Mouse (Mus musculus) G1E (cell line): ENCODE results near the gene Gm36176. TPM values are rescaled to one million over a fixed set of nuclear protein-coding genes. Genes with fewer than 3 reads are reported as not detected.
"Not testable (repeated sequence)": the region's sequence is repeated elsewhere in the genome, so short reads cannot be mapped to it uniquely, and the experiment has no call there.

Source experiments
- ATAC-seq: 2 replicates; pipeline ENCODE4 v1.8.0; 2016; ENCODE audit warnings: mild to moderate bottlenecking; ENCODE audit not compliant: insufficient number of reproducible peaks, poor library complexity, low FRiP score, severe bottlenecking; ENCODE audit errors: extremely low read depth
- DNase-seq: peaks from one replicate; pipeline ENCODE4 v3.0.0; 2012; ENCODE audit warnings: low spot score
- H3K27me3 ChIP-seq: 2 replicates; pipeline ENCODE4 v1.6.1; 2012; ENCODE audit warnings: mild to moderate bottlenecking, low read length, inconsistent platforms; ENCODE audit not compliant: insufficient read depth
- H3K36me3 ChIP-seq: replicated peaks from 2 replicates; pipeline ENCODE3; 2012; ENCODE audit warnings: mild to moderate bottlenecking, inconsistent platforms
- H3K4me1 ChIP-seq: 2 replicates; pipeline ENCODE4 v1.6.1; 2012; ENCODE audit warnings: low read depth, low read length, inconsistent platforms, mixed read lengths; ENCODE audit not compliant: insufficient read depth
- H3K4me3 ChIP-seq: 2 replicates; pipeline ENCODE4 v1.5.1; 2012; ENCODE audit warnings: low read depth, mild to moderate bottlenecking, inconsistent platforms, low read length, moderate library complexity, mixed read lengths
- H3K9me3 ChIP-seq: replicated peaks from 2 replicates; pipeline ENCODE4 v1.6.1; 2012; ENCODE audit warnings: inconsistent platforms
- CTCF ChIP-seq: IDR thresholded peaks from 2 replicates; pipeline ENCODE4 v1.5.1; 2012; ENCODE audit warnings: low read depth, low read length, inconsistent platforms, mixed read lengths
- GATA1 ChIP-seq: IDR thresholded peaks from 2 replicates; pipeline ENCODE4 v1.6.1; 2012; ENCODE audit warnings: borderline replicate concordance, low read length, inconsistent platforms, mixed read lengths
- GATA2 ChIP-seq: IDR thresholded peaks from 2 replicates; pipeline ENCODE4 v1.6.1; 2012; ENCODE audit warnings: low read depth, low read length, inconsistent platforms, borderline replicate concordance
- POLR2AphosphoS5 ChIP-seq: IDR thresholded peaks from 2 replicates; pipeline ENCODE4 v1.6.1; 2012; ENCODE audit warnings: low read depth, low read length, inconsistent platforms; ENCODE audit not compliant: insufficient replicate concordance
- TAL1 ChIP-seq: conservative IDR thresholded peaks from 2 replicates; pipeline ENCODE4 v1.6.1; 2012; ENCODE audit warnings: low read depth, low read length, inconsistent platforms, mixed read lengths
- polyA plus RNA-seq: library from polyadenylated mRNA; stranded (reverse); fragments of >175 nt; gene quantifications from 2 replicates; pipeline ENCODE4 v1.2.3, GENCODE M21; 2012
- total RNA-seq, 2 experiments: library from RNA; stranded (forward) in 1 of 2; stranded (reverse) in 1 of 2; fragments of 200-1000 nt in 1 of 2; fragments of >200 nt in 1 of 2; fragmentation: Nextera tagmentation in 1 of 2; gene quantifications; 2 replicates each; pipeline ENCODE4 v1.2.3; 2014 to 2017

The Gm36176 gene
- total RNA-seq (2014; fragmentation: Nextera tagmentation): not detected in 2 replicates
- total RNA-seq (2017): not detected in 2 replicates
- polyA plus RNA-seq: not detected in 2 replicates

DNA sequence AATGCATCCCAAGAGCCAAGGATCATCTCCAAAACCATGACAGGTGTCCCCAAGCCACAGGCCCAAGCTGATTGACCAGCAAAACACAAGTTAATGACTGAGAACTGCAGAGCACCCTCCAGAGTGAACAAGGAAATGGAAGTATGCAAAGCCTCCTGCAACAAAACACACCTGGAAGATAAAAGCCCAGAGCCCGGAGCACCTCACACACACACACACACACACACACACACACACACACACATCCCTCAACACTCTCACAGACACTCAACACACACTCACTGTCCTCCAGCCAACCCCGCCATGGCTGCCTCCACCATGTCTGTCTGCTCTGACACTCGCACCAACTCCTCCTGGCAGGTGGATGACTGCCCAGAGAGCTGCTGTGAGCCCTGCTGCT is at the start of gene Gm36176:
Gene Gm36176, plus strand, starts transcription at position 301 of the 400 bp plus-strand sequence.
- Histone ChIP-seq H3K9me3 (no peaks in the 10 kb centered on the region), H3K4me3 (no peak within 1 kb of the TSS), H3K27me3 (peaks cover 2% of the 10 kb centered on the region; the same call in 1 of the 2 replicates), H3K4me1 (no peaks in the 10 kb centered on the region), H3K36me3 (no peaks in the 10 kb centered on the region)
- no peak for DNase-seq
- no peak for TF ChIP-seq GATA1
- TF ChIP-seq GATA2: no peak
- TF ChIP-seq CTCF: no peak
- TF ChIP-seq TAL1: no peak
- no peak for TF ChIP-seq POLR2AphosphoS5
- no peak for ATAC-seq

DNA sequence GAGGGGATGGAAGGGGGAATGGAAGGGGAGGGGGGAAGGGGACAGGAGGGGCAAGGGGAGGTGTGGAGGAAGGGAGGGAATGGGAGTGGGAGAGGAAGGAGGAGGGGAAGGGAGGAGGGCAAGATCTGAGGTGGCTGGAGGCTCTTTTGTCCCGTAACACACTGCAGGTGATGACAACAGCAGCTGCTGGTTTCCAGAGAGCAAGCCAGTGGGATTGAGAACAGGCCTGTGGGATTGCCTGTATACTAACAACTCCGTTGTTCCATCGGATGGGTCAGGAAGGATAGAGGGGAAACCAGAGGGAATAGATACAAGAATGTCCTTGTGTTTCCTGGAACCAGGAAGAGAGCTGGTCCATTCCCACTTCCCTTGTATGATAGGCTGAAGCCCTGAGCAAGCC is 48.9 kb upstream of the Gm36176 start:
- no peak for ATAC-seq
- H3K4me1 ChIP-seq: no peaks in the 10 kb centered on the region
- no peak overlapping the region for H3K4me3 ChIP-seq
- H3K27me3 ChIP-seq: peaks cover 11% of the 10 kb centered on the region; the same call in 1 of the 2 replicates
- TF ChIP-seq GATA2 (no peak), POLR2AphosphoS5 (no peak)
- DNase-seq: no peak
- H3K9me3 ChIP-seq: no peaks in the 10 kb centered on the region
- H3K36me3 ChIP-seq: no peaks in the 10 kb centered on the region

DNA sequence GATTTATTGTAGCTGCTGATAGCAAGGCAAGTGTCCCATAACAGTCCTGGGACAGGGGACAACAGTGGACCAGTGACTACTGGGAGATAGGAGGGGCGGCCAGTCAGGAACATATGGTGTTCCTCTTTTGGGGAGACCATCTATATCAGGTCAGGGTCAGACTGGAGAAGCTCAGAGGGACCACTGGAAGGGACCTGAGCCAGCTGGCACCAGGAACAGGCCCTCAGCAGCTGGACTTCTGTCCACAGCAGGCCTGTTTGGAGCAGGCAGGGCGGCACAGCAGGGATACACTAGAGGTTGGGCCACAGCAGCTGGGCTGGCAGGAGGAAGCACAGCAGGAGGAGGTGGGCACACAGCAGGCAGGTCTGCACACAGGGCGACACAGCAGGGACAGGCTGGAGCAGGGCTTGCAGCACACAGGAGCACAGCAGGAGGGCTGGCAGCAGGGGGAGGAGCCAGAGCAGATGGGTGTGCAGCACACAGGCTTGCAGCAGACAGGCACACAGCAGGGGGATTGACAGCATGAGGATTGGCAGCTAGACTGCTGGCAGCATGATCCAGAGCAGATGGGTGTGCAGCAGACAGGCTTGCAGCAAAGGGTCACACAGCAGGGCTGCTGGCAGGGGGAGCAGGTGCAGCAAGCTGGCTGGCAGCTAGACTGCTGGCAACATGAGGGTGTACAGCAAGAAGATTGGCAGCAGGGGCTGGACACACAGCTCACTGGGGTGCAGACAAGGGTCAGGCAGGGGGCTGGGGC is 48.3 kb upstream of the Gm36176 start:
- peaks cover 11% of the 10 kb centered on the region; the same call in 1 of the 2 replicates for H3K27me3 ChIP-seq
- not testable (repeated sequence) for H3K9me3 ChIP-seq, H3K4me1 ChIP-seq, DNase-seq, H3K36me3 ChIP-seq, ATAC-seq, H3K4me3 ChIP-seq

DNA sequence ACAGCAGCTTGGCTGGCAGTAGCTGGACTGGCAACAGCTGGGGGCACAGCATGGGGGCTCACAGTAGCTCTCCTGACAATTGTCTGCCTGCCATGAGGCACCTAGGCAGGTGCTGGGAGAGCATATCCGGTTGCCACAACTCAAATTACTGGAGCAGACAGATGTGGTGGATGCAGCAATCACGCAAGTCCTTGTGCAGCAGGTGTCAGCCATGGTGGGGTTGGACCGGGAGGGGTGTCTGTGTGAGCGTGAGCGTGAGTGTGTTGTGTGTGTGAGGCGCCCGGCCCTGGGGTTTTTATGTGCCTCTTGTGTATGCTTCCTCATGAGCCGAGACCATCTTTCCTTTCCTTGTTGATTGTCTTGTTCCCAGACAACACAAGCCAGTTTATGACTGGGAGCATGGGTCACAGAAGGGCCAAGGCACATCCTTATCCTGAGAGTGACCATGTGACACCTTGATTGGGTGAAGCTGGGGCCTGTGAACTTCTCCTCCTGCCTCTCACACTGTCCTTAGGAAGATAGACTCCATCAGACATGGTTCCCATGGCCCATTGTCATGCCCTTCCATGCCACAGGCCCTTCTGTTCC is 47.6 kb upstream of the Gm36176 start, which contains the start of gene Gm19668:
Gene Gm19668, minus strand, starts transcription at position 213 of the 588 bp plus-strand sequence.
- H3K36me3 ChIP-seq: no peaks in the 10 kb centered on the region
- H3K9me3 ChIP-seq: no peaks in the 10 kb centered on the region
- DNase-seq: no peak
- H3K27me3 ChIP-seq: peaks cover 11% of the 10 kb centered on the region; the same call in 1 of the 2 replicates
- no peaks in the 10 kb centered on the region for H3K4me1 ChIP-seq
- no peak within 1 kb of the TSS for H3K4me3 ChIP-seq
- TF ChIP-seq POLR2AphosphoS5 (no peak), GATA2 (no peak), TAL1 (no peak), CTCF (no peak), GATA1 (no peak)
- ATAC-seq: no peak

DNA sequence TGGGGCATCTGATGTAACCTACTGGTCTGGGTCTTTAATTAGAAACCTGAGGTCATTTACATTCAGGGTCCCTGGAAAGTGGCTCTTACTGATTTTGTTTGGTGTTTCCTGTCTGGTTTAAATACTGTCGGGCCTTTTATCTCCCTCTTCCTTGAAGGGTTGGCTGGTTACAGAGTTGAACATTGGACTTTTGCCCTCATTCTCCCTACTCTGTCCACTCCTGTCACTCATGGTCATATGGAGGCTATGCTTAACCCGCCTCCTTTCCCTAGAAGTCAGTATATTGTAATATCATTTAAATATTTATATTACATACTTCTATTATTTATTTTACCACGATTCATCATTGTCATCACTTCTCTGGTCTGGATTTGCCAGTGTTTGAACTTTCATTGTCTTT is 42.5 kb upstream of the Gm36176 start:
- Histone ChIP-seq H3K4me3 (no peak overlapping the region), H3K9me3 (no peaks in the 10 kb centered on the region), H3K36me3 (no peaks in the 10 kb centered on the region), H3K27me3 (peaks cover 4% of the 10 kb centered on the region; the same call in 1 of the 2 replicates), H3K4me1 (no peaks in the 10 kb centered on the region)
- DNase-seq (no peak), ATAC-seq (no peak)
- no peak for TF ChIP-seq CTCF
- TF ChIP-seq GATA1: no peak
- TF ChIP-seq POLR2AphosphoS5: no peak
- no peak for TF ChIP-seq TAL1
- TF ChIP-seq GATA2: no peak

DNA sequence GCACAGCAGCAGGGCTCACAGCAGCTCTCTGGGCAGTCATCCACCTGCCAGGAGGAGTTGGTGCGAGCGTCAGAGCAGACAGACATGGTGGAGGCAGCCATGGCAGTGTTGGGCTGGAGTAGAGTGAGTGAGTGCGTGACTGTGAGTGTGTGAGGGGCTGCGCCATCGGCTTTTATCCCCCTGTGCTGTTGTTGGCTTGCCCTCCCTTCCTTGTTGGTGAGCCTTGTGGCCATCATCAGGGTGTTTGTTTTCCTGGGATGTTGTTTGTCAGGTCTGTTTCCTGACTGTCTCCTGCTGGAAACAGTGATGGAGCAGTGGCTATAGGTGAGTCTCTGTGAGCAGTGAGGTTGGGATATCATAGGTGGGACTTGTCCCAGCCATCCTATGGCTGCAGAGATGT is 34.9 kb upstream of the Gm36176 start, which contains the start of gene Gm9507:
Gene Gm9507, minus strand, starts transcription at position 101 of the 400 bp plus-strand sequence.
- TF ChIP-seq GATA1 (no peak), GATA2 (no peak), CTCF (no peak), POLR2AphosphoS5 (no peak), TAL1 (no peak)
- no peak within 1 kb of the TSS for H3K4me3 ChIP-seq
- H3K36me3 ChIP-seq: no peaks in the 10 kb centered on the region
- H3K4me1 ChIP-seq: no peaks in the 10 kb centered on the region
- H3K27me3 ChIP-seq: no peaks in the 10 kb centered on the region
- no peaks in the 10 kb centered on the region for H3K9me3 ChIP-seq
- no peak for DNase-seq
- ATAC-seq: no peak
